Mouse (Mus musculus) R1 (cell line): Measurements from ENCODE around the gene G6pc3.
A peak's percentile ranks its signal among the peaks of the same experiment; 100 is the strongest.

Experiments used
- DNase-seq: peaks from one replicate; pipeline ENCODE4 v3.0.0-alpha.2; 2018; ENCODE audit warnings: low read depth, low spot score

The G6pc3 gene

DNA sequence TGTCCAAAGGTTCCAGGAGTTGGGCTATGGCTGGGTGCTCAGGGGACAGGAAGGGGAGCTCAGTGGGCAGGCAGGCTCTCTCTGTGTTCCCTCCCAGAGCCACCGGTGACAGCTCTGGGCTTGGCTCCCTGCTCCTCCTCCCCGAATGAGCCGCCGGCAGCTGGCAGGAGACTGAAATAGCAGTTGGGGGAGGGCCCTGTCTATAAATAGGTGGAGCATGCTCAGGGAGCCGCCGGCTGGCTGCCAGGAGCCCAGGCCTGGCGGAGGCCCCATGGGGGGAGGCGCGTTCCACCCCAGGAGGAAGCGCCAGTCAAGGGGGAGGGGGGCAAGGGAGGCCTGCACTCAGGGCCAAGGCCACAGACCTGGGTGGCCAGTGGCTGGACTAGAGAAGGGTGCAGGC lies 29.4 kb downstream of the G6pc3 start:
- DNase-seq: peak; percentile 80

DNA sequence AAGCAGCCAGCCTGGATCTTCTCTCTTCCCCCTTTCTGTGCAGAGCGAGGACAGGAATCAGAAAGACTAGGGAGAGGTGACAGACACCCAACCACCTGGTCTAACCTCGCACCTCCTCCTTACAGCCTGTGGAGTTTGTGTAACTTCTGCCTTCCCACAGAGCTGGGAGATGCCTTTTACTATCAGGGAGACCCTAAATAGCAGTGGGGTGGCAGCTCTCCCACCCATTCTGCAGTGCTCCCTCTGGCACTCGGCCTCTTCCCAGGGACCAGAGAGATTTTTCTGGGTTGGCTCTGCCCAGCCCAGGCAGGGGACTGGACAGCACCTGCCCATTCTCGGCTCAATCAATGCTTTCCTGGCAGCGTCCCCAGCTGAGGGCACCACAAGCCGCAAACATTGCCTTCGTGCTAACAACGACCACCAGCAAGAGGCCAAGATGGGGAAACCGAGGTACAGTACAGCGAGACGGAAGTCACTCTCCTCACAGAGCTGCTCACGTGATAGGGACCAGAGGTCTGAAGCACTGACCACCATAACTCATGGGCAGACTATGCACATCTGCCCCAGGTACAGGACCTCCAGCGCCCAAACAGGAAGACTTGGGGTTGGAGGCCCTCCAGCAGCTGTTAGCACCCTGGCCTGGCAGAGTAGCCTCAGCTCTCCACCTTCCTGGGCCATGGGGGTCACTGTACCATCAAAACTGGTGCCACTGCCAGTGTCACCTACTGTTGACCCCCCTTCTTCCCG lies 30.0 kb downstream of the G6pc3 start:
- DNase-seq: no peak

DNA sequence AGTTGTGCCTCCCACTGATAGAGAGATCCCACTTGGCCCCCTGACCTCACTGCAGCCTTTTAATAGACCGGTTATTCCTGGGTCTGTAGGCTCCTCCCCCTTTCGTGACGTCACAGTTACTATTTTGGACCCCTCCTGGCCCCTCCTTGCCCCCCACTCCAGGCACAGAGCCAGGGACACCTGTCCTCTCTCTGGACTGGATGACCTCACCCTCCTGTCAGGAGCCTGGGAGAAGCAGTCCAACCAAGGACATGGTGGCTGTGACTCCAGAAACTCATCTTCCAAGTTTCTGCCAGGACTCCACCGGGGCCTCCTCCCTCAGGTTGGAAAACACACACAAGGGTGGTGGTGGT lies 30.6 kb downstream of the G6pc3 start:
- DNase-seq: no peak

DNA sequence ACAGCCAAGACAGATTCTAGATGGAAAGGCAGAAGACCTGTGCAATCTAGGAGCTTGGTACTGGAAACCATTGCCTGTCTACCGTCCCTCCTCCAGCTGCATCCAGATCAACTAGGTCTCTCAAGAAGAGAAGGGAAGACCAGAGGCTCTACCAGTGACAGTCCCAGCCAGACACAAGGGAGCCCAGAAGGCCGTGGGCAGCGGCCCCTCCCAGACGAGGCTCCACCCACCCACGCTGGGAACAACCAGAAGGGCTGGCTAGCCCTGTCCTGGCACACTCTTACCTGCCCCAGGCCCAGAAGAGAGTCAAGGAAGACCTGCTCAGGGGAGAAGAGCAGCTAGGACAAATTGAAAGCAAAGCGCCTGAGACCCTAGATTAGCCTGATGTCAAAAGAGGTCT lies 31.0 kb downstream of the G6pc3 start:
- DNase-seq: no peak

DNA sequence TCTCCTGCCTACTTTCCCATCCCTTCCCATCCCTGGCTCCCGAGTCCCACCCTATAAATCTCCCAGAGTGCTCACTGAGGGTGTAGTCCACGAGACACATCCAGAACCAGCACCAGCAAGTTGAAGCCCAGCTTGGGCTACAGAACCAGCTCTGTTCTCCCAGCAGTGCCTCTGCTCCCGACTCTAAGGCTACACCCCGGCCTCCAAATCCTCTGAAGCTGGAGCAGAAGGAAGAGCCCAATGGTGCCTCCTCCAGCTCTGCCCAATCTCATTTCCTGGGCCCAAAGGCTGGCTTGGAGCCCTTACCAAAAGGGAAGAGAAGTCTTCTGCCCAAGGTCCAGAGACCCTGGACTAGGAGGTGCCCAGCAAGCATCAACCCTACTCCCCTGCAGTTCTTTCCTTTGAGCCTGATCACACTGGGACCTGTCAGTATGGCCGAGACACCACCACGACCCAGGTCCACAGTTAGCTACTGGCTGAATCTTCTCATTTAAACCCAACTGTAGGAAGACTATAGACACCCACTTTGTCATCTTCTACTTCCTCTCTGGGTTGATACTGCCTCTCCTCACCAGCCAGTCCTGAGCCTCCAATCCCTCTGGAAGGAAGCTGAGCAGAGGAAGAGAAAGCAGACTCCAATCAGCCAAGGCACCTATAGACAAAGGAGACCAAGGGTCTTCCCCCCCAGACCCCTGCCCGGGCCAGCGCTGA lies 32.0 kb downstream of the G6pc3 start:
- no peak for DNase-seq

DNA sequence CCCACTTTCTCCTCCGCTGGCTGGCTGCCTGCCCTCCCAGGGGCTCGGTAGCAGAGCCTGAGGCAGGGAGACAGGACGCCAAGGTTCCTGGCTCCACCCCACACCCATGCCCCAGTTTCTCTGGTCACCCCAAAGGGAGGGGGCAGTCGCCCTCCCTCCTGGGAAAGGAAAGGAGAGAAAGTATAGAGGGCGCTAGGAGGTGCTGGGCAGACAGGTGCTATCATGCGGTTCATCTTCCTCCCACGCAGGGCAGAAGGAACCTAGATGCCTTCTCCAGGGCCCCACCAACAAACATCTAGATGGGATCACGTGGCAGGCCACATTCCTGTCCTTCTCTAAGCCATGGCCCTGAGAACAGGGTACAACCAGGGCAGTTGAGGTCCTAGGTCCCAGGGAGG lies 32.5 kb downstream of the G6pc3 start:
- DNase-seq: no peak

DNA sequence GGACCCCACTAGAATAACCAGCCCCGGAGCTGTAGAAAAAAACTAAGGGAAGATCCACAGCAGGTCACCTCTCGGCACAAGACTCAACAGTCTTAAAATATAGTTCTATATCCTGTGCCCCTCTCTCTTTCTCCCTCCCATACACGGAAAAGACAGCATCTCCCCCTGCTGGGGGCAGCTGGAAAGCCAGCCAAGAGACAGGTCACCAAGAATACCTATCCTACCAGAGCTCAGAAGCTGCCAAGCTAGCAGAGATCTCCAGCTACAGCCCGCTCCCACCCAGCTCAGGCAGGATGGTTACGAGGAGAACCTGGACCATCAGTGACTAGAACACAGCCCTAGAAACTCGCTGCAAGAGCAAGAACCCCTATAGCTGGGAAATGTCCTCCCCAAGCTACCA lies 33.7 kb downstream of the G6pc3 start:
- DNase-seq: peak; percentile 73

DNA sequence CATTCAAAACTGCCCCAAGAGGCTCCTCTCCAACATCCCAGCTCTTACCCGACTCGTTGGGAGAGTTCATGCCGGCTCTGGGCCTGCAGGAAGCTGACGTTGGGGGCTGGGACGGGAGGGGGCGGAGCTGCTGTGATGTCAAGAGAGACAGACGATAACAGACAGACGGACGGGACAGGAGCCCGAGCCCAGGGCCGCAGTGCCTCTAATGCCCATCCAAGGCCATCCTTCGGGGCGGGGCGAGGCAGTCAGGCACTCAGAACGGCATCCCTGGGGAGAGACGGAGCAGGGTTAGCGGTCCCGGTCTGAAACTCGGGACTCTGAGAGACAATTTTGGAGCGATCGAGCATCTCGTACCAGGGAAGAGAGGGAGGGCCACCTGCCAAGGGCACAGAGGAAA lies 35.3 kb downstream of the G6pc3 start:
- DNase-seq: peak; percentile 60

DNA sequence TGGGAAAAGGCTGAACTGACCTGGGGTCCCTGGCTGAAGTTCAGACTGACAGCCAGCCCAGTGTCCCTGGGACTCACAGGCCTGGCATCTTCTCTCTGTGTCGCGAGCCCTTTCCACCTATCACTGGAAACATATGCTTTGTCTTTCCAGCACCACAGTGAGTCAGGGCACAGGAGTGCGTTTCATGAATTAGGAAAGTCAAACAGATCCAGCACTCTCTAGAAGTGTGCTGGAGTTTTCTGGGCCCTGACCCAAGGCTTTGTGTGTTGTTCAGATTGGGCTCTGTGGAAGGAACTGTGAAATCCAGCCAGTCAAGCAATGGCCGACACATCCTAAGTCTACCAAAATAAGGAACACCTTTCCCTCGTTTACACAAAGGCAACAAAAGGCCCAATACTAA lies 35.8 kb downstream of the G6pc3 start:
- no peak for DNase-seq

DNA sequence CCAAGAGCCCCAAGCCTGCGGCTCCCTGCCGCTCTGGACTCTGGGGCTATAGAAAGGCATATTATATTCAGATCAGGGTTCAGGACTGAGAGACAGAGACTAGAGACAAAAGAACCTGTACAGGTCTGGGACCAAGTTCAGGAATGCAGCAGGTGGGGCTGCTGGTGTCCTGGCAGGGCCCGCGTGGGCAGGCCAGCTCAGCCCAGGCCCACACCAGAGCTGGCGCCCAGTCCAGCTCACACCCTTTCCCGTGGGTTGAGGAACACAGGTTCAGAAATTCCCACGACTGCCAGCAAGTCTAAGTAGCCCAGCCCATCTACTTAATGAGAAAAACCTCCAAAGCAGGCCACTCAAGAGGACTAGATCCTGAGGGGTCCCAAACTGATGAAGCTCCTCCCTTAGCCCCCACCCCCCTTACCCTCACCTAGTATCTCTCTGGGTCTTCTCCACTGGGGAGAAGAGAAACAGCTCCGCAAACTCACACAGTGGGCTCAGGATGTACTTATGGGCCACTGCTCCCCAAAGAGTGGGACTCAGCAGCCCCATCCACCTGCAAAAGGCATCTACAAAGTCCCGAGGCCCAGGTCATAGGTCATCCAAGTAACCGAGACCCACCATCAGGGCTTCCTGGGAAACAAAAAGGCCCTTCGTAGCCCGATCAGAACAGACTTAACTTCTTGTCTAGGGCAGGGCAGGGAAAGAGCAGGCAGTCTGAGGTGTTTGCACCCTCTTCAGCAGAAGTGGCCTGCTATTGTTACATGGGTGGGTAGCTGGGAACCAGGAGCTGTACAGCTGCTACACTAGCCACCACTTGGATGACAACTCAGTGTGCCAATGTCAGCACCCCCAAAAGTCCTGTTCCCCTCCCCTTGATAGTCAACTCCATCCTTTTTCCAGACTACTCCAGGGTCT lies 36.9 kb downstream of the G6pc3 start:
- peak; percentile 37 for DNase-seq

DNA sequence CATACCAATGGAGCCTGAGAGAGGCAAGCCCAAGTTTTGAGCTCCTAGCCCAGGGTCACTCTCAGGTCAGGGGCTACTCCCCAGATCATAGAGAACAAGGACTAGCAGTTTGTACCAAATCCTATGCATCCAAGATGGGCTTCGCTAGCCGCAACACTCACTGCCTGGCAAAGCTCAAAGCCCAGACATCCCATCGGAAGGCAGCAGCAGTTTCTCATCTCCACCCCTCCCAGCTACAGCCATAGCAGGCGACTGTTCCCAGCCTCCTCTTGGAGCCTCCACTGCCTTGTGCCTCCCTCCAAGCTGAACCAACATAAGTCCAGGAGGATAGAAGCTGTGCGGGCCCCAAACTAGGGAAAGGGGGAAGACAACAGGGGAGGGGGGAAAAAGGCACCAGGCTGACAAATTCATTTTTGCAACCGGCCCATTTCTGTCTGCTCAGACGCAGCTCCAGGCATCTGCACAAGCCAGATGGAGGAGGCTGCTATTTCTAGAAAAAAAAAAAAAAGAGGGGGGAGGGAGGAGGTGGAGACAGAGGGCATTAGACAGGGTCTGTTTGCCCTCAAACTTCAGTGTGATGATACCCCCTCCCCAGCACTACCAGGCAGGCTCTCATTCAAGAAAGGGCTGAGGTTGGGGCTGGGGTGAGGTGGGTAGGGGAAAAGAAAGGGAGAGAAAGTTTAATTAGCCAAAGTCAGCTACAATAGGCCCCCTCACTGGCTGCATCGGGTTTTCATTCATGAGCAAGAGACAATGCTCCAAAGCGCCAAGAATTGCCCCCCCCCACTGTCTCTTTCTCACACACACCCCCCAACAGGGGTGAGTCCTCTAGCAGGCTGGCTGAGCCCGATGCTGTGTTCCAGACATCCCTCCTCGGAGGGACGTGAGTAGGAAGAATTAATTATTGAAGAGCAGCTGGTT lies 38.1 kb downstream of the G6pc3 start:
- no peak for DNase-seq

DNA sequence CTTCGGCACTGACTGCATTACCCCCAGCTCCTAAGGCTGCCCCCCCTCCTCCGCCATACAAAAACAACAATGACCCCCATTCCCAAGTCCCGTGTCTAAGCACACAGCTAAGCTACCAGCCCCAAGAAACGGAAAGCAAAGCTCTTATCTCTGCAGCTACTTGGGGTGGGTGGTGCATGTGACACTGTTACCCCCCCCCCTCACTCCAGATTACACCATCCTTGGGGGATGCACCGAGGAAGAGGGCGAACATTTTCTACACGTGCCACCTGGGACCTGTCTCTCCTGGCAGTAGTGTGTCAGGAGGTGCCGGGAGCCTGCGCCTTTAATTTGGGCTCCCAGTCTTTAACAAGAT lies 38.7 kb downstream of the G6pc3 start:
- no peak for DNase-seq

DNA sequence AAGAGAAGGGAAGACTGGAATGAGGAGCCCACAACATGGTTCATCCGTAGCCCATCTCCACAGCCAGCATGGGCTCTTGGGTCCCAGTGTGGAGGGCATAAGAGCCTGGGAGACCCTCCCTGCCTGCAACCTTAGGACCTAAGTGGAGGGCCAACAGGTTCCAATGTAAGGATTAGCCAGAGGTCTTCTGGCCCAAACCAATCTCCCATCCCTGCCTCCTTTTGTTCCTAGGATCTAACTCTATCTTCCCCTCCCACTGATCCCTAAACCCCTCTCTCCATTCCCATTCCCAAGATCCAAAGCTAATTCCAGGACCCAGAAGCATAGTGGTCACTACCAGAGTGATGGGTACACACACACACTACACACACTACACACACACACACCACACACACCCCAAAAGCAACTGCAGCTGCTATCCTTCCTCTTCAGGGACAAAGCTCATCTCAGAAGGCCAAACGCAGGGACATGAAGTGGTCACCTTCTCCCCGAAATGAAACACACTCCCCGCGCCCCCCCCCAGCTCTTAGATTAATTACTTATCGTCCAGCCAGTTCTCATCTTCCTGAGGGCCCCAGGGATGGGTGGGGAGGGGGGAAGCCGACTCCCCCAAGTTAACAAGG lies 39.3 kb downstream of the G6pc3 start:
- no peak for DNase-seq

DNA sequence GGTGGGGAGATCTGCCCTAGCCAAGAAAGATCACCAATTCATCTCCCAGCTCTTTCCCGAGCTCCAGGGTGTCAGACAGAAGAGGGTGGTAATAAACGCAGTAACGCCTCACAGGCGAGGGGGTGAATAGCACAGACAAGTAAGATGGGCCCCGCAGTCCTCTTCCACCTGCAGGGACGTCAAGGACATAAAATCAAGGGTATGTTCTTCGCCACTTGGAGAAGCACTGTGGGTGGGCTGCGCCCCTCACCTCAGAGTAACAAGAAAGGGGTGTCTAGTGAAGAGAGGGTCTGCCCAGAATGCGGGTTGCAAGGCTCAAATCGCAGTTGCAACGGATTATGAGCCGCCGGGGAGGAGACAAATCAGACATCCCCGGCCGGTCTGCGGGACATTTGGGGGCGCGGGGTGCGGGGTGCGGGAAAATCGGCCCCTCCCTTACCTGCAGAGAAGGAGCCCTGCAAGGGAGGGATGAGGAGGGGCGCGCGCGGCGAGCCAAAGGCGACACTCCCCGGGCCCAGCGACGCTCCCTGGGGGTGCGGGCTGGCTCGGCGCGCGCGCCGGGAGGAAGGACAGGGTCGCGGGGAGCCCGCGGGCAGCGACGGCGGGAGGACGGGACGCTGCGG lies 40.0 kb downstream of the G6pc3 start:
- peak; percentile 48 for DNase-seq

DNA sequence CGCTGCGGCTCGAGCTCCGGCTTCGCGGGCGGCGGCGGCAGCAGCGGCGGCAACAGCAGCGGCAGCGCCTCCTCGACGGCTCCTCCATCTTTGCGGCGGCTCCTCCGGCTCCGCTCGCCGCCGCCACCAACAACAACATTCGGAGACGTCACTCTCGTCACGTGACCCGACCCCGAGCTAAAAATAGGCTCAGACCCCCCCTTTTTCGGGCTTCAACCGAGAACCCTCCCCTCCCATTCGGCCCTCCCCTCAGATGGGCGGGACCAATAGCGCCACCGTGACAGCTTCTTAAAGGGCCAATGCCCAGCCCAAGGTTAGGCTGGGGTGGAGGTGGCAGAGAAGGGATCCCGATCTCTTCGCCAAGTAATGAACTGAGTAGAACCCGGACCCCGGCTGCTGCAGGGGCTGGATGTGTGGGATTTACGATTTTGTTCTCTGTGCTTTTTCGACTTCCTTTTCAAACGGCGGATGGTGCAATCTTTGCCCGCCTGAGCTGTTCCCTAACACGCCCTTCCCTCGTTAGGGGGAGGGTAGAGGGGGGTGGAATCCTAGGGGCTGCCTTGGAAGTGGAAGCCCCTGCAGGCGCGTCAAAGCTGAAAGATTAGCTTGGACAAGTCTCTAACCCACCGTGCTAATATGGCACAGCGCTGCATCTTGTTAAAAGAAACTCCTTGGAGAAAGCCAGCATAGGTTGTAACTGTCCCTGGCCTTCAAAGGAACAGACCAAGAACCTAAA lies 40.8 kb downstream of the G6pc3 start, which contains the start of gene Hdac5:
Gene Hdac5 (minus strand): TSS at position 161 of the 736 bp plus-strand sequence.
- peak; percentile 99 for DNase-seq

DNA sequence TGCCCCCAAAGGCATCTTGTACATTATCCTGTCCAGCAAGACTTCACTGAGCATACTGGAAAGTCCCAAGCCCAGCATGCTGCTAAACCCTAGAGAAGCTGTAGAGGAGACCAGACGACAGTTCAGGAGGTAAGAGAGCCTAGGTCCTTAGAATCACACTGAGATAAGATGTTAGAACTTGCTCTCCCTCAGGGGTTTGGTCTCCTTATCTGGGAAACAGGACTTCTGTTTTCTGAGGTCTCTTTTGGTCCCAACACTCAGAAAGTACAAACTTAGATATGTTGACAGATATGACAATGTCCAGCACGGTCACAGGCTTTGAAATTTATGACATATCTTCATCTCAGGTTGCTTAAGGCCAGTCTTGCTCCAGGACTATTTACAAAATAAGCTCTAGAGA lies 46.6 kb downstream of the G6pc3 start:
- no peak for DNase-seq

DNA sequence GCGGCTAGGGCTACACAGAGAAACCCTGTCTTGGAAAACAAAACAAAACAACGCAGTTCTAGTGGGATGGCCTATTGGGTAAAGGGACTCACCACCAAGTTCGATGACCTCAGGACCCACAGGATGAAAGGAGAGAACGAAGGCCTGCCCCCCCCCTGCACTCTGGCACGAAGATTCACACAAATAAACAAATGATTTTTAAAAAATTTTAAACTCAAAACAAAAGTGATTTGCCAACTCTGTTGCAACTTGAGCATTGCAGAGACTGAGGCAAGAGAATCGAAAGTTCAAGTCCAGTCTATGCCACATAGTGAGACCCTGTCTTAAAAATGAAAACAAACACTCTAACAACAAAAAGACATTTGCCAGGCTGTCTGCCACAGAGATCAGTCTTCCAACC lies 51.2 kb downstream of the G6pc3 start:
- no peak for DNase-seq

DNA sequence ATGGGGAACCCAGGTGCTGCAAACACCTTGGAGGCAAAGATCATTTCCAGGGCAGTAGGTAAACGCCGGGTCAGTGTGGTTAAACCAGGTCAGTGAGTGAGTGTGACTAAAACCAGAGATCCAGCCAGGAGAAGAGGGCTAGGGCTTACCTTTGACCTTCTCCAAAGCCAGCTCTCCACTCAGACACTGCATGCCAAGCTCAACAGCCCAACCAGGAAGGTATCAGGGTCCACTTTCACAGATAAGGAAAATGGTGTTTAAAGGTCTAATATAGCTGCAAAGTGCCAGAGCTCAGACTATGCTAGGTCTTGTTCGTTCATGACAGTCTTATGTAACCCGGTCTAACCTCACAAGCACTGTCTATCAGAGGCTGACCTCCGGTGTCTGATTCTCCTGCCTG lies 51.8 kb downstream of the G6pc3 start:
- DNase-seq: no peak

DNA sequence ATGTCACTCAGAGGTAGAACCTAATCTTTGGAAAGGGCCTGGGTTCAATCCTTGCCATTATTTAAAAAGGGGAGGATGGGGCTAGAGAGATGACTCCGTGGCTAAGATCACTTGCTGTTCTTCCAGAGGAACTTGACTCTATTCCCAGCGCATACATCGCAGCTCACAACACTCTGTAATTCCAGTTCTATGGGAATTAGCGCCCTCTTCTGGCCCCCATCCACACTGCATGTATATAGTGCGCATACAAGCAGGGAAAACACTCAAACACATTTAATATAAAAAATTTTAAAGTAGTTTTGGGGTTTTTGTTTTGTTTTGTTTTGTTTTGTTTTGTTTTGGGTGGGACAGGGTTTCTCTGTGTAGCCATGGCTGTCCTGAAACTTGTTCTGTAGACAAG lies 52.5 kb downstream of the G6pc3 start:
- DNase-seq: peak; percentile 76
